Mouse (Mus musculus) c-Kit-negative CD71-positive TER-119-positive erythroid progenitor cells, embryonic 14.5 days (primary cell): ENCODE results near the gene Tldc1.

Experiments
- DNase-seq: peaks from one replicate; pipeline ENCODE4 v3.0.0-alpha.2; 2013; ENCODE audit warnings: low read depth, low spot score

The Tldc1 gene

GRCm38 (mm10) chr8:119801168-119801567 lies 23.0 kb upstream of the Tldc1 start:
- no peak for DNase-seq

DNA sequence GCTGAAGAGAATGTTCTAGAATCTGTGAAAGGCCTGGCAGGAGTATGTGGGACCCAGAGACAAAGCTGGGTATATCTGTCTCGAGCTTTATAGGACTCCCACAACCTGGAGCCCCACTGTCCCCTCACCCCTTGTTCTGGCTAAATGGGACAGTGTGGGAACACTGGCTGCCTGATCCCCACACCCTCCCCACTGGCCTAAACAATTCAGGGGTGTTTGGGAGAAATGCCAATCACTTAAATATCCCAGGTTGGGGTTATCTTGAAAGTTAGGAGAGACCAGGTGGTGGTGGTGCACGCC lies 20.7 kb upstream of the Tldc1 start:
- no peak for DNase-seq

DNA sequence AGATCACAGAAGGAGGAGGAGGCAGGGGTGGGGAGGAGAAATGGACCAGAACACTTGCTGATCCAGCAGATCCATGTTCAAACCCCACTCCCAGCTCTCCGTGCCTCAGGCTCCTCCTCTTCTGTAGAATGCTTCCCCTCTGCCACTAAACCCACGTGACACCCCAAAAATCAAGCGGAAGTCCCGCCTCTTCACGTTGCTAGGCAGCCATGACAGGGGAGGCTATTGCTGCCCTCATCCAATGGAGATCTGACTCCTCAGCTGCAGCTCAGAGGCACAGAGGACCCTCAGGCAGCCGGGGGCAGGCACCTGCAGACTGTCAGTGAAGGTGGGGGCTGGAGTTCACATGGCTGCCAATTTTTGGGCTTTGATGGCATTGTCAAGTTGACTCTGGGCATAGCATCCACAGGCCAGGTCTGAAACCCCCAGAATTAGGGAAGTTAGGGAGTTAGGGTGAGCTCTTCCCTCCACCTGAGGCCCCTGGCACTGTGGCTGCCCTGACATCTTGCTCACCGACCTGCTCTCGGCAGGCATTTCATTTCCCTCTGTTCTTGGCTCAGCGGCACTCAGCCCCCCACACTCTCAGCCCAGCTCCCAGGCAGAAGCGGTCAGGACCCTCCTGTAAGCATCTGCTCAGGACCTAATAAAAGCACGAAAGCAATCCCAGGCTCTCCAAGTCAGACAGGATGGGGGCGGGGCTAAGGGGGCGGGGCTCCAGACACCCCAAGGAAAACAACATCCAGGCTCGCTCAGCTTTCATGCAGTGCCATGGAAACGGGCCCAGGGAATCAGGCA lies 20.2 kb upstream of the Tldc1 start:
- DNase-seq, result no peak

DNA sequence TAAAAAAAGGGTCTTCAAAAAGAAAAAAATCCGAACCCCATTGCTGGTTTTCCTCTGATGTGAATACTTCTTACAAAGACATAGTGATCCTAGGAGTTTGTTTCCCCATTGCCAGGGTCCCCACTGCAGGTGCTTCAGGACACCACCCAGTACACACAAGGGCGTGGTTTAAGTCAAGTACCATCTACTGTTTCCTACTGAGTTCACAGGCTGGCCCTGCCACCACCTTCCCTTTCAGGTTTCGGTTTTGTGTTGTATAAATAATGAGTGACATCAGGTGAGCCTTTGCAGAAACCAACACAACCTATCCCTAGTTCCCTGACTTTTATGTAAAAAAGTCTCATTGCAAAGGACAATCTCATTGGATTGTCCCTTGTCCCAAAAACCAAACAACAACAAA lies 17.4 kb upstream of the Tldc1 start:
- DNase-seq, result no peak

DNA sequence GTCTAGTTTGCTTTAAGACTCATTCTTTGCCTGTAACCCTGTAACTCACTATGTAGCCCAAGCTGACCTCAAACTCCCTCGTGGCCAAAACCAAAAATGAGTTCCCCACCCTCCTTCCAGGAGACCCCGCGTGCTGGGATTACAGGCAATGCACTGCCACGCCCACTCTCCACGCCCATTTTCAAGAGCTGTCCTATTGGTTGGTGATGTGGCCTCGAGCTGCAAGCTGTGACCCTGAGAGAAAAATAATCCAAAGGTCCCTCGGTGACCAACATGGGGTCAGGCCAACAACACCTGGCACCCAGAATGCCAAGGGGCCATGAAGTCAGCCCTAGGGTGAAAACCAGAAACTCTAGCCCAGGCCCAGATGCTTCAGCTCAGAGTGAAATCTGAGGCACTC lies 16.5 kb upstream of the Tldc1 start:
- DNase-seq, result no peak

DNA sequence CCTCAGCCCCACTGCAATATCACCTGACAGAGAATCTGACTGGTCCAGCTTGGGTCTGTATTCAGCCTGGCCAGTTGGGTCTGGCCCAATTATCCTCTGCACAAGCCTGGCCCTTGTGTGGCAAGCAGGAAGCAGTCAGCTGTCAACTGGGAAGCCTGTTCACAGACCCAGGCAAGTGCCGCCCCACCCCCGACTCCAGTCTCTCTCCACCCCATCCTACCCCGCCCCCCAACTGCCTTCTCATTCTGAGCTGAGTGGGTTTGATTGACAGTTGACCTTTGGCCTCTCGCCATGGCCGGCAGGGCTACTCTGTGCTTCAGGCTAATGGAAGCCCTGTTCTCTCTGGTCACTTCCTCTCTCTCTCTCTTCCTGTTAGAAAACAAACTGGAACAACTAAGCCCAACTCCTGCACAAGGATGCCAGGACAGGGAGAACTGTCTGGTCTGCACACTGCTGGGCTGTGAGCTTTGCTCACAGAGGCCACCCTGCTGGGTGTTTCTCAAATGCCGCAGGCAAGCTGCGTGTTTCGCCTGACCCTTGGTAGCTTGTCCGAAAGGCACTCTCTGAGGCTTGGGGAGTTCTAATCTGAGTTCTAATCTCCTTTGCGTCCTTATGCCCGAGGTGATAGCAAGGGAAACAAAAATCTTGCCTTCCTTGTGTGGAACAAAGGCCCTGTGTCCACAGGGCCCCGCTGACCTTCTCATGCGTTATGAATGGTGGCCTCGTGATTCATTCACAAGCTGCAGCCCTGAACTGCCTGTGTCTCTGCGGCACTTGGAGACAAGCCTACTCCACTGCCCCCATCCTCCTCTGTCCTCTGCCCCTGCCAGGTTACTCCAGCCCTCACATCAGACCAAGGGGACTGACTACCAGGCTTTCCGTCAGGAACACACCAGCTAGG lies 13.8 kb upstream of the Tldc1 start:
- no peak for DNase-seq

DNA sequence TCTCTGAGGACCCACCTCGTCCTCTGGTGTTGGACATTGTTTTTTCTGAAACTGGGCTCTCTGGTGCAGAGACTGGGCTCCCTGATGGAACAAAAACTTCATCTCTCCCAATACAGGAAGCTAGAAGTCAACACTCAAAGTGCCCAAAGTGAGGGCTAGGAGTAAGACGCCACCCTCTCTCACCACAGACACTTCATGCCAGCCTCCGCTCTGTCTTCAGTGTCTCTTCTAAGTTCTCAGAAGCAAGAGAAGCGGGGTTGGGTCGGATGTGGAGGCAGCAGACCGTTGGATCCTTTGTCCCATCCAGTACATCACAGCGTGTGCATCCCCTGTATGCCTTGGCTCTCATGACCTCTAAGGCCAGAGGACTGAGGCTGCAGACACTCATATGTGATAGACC lies 11.4 kb upstream of the Tldc1 start:
- no peak for DNase-seq

DNA sequence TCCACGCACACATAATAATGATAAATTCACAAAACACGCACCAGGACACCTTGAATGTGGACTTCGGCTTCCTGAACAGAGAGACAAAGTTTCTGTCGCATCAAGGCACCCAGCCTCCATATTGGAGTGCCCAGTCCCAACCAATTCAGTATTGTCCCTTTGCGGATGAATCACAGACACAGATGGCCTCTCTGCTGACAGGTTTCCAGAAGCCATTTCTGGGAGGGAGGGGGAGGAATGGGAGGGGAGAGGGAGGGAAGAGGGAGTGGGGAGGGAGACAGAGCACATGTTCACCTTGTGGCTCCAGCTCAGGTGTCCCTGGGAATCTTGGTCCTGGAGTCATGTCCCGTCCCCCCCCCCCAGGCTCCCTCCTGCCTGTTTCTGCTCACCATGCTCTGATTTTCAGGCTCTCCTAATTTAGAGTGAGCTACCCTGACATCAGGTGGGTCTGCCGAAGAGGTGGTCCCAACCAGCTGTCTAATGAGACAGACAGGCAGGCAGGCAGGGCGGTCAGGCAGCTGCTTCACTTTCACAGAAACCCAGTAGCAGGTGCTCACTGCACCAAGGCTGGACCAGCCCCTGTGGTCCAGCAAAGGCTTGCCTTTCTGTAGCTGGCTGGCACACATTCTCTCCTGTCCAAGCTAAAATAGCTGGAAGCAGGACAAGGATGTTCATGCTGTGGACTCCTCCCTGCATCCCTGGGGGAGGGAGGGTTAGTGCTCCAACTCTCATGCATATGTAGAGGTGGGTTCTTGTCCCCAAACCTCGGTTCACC lies 10.6 kb upstream of the Tldc1 start:
- DNase-seq, result no peak

GRCm38 (mm10) chr8:119787341-119787740 lies 9.1 kb upstream of the Tldc1 start:
- DNase-seq, result no peak

DNA sequence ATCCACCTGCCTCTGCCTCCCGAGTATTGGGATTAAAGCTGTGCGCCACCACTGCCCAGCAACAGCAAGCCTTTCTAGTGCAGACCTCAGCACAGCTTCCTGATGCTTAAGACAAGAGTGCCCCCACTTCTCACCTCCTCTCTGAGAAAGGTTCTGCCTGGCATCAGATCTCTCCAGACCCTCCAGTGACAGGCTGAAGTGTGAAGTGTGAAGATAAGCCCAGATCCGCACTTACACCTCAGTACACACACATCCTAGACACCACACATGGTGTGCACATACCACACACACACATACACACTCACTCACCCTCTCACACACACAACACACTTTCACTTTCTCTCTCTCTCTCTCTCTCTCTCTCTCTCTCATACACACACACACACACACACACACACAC lies 8.7 kb upstream of the Tldc1 start:
- no peak for DNase-seq

DNA sequence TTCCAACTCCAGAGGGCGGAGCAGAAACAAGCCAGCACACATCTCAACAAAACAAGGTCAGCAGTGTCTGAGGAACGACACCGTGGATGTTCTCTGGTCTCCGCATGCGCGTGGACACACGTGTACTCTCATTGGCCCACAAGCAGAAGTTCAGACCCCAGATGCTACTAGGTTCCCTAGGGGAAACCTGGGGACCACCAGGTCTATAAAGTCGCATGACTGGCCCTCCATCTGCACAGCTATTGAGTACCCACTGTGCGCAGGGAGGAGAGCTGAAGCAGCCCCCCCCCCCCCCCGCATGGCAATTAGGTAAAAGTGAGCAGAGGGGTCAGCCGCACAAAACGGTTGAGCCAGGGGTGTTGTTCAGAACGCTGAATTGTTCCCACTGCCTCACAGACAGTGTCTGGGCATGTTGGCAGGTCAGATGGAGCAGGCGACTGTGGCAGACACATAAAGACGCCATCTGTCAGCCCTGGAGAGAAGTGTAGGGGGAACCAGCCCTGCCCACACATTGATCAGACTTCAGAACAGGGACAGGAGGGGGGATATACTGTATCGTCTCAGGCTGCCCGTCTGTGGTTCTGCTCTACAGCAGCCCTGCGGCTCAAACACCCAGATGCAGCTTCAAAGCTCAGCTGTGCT lies 7.7 kb upstream of the Tldc1 start:
- no peak for DNase-seq

GRCm38 (mm10) chr8:119784676-119785075 lies 6.5 kb upstream of the Tldc1 start:
- no peak for DNase-seq

GRCm38 (mm10) chr8:119784141-119784574 lies 5.9 kb upstream of the Tldc1 start:
- DNase-seq, result no peak

DNA sequence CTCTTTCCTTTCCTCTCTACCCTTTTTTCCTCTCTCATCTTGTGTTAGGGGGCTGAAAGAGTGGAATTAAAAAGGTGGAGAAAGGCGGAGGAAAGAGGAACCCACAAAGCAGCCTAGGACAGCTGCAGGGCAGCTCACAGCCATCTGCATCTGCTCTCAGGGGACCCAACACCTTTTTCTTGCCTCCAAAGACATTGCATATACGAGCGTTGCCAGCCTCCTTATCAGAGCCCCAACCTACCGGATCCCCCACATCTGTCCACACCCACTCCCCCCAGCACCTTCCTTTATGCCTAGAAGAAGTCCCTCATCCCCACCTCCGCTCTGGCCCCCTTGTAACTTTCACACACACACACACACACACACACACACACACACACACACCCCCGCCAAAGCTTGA lies 5.4 kb upstream of the Tldc1 start:
- DNase-seq, result no peak

GRCm38 (mm10) chr8:119782715-119783114 lies 4.5 kb upstream of the Tldc1 start:
- no peak for DNase-seq

GRCm38 (mm10) chr8:119781086-119781840 lies 3.0 kb upstream of the Tldc1 start:
- DNase-seq, result no peak

- no peak for DNase-seq
These were observed 2.3 kb upstream of the Tldc1 start for GRCm38 (mm10) chr8:119780402-119781049.

DNA sequence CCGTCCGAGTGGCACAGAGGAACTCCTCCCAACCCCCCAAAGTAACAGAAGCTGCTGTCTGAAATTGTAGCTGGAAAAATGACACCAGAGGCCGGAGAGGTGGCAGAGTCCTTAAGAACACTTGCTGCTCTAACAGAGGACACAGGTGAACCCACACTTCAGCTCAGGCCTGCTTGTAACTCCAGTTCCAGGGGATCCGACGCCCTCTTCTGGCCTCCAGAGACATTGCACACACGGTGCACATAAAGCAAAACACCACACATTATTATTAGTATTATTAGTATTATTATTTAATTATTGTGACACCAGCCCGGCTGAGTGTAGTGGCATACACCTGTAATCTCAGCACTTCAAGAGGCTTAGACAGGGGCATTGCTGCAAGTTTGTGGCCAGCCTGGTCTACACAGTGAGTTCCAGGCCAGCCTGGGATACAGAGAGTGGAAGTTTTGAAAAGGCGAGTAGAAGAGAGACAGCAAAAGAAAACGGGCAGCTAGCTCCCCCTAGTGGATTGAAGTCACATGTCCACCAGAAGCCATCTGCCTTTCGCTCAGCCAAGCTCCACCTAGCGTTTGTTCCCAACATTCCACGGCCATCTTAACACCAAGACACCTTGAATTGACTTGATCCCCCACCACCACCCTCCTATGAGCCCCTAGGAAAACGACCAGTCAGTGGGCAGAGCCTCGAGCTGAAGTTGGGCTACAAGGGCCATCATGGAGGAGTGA lies 959 bp upstream of the Tldc1 start:
- DNase-seq, result peak; percentile 69

DNA sequence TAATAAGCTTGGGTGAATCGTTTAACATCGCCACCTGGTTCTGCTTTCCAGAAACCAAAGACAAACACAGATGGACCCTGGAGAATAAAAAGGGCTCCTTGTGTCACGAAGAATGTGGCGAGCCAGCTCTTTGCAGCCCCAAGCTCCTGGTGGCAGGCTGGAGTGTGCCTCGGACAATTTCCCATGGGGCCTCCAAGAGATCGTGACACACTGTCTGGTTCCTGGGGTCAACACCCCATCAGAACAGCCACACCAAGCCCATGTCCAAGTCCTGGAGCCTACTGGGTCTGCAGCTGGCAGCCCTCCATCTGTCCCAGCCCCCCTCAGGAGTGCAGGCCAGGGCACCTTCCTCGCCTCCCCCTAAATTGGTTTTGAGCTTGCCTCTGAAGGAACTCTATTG lies 451 bp downstream of the Tldc1 start:
- no peak for DNase-seq
